Mouse (Mus musculus) adrenal gland, adult 8-10 months (tissue): Measurements from ENCODE around the gene Nes. TPM values are rescaled to one million over a fixed set of nuclear protein-coding genes. Genes with fewer than 3 reads are reported as not detected.

ENCODE experiments used
- DNase-seq: peaks from one replicate; pipeline ENCODE4 v3.0.0; 2022
- total RNA-seq, 4 experiments: library from RNA; stranded (reverse); gene quantifications; 2 replicates each; pipeline ENCODE4 v1.2.4; 2022

The Nes gene
- 10 to 100 TPM in 1 of 4 experiments, 1 to 10 TPM in 3; 4.3 to 14.4 (median 6.8) TPM for total RNA-seq

DNA sequence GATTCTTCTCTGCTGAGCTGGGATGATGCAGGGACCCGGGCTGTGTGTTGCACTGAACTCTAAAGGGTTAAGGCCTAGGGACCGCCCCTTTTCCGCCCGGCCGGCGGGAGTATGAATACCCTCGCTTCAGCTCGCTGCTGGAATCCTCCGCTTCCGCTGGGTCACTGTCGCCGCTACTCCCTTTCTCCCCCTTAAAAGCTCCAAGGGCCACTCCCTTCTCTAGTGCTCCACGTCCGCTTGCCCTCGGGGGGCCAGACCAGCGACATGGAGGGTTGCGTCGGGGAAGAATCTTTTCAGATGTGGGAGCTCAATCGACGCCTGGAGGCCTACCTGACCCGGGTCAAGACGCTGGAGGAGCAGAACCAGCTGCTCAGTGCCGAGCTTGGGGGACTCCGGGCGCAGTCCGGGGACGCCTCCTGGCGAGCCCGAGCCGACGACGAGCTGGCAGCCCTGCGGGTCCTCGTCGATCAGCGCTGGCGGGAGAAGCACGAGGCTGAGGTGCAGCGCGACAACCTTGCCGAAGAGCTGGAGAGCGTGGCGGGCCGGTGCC, at the start of gene Nes:
TSS of gene Nes (plus strand) at position 140 of the 550 bp plus-strand sequence.
- no peak for DNase-seq

DNA sequence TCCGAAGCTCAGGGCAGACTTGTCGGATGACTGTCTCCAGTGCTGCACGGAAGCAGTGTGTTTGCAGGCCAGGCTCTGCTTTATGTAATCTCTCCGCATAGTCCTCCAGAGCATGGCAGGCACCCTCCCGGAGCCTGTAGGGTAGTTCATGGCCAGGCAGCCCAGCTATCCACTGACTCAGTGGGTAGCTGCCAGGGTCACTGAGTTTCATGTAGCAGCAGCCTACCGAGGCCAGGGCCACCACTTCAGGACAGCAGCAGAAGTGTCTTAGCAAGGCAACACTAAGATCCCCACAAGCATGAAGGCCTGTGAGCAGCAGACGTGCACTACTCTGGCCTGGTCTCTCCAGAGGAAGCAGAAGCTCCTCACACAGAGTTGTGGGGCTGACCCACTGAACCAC, 45.9 kb upstream of the Nes start:
- peak; percentile 70 for DNase-seq

GRCm38 (mm10) chr3:87927452-87927851, 43.4 kb upstream of the Nes start:
- DNase-seq, result no peak

GRCm38 (mm10) chr3:87929341-87930077, 41.4 kb upstream of the Nes start:
- no peak for DNase-seq

- peak; percentile 97 for DNase-seq
Observed at GRCm38 (mm10) chr3:87930078-87930795, 40.6 kb upstream of the Nes start, which contains the start of the genes Isg20l2 and Rrnad1. Gene Isg20l2 (plus strand): TSS chr3:87930314. Gene Rrnad1 (minus strand): TSS chr3:87930717.

- no peak for DNase-seq
Observed at GRCm38 (mm10) chr3:87934026-87934425, 36.9 kb upstream of the Nes start.

GRCm38 (mm10) chr3:87934501-87934900, 36.4 kb upstream of the Nes start:
- no peak for DNase-seq

DNA sequence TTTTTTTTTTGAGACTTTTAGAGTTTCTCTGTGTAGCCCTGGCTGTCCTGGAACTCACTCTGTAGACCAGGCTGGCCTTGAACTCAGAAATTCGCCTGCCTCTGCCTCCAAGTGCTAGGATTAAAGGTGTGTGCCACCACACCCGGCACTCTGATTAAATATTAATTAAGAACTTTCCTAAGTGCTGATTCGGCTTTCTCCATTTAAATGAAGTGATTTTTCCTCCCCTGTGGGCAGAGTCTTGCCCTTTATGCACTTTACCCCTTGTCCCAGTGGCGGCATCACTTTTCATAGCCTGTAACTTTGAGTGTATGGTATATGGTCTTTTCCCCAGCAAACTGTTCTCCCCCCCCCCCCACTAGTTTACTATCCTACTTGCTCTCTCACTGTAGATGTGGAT, 35.7 kb upstream of the Nes start:
- DNase-seq, result no peak

GRCm38 (mm10) chr3:87935776-87936175, 35.1 kb upstream of the Nes start:
- peak; percentile 56 for DNase-seq

- no peak for DNase-seq
Observed at GRCm38 (mm10) chr3:87940611-87941010, 30.3 kb upstream of the Nes start.

DNA sequence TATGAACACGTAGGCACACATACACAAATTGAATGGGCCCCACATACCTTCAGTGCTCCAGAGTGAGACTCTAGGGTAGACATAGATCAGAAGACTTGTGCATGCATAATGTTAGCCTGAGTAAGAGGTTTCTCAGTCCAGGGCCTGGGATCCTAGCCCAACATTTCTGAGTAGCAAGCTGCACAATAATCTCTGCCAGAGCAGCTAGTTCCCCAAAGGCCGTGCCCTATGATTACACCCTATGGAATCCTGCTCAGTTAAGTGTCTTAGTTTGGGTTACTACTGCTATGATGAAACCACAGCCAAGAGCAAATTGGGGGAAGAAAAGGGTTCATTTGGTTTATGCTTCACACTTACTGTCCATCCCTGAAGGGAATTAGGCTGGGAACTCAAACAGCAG, 28.4 kb upstream of the Nes start:
- DNase-seq, result no peak

DNA sequence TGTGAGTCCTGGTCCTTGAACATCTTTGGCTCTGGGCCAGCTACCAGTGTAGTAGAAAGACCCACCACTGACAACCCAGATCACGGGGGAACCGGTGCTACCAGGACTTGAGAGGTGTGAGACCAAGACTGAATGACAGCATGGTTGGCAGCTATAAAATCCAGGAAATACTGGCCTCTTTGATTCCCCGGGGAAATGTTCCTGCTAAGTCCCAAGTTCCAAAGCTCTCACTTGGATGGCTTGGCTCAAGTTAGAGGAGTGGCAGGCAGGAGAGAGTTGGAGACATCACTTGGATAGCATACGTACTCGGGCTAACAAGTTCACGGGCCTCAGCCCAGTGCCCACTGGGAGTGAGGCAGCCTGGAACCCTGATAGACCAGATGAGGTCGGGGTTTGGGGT, 27.3 kb upstream of the Nes start:
- no peak for DNase-seq

GRCm38 (mm10) chr3:87944838-87945600, 25.9 kb upstream of the Nes start:
- DNase-seq, result no peak

DNA sequence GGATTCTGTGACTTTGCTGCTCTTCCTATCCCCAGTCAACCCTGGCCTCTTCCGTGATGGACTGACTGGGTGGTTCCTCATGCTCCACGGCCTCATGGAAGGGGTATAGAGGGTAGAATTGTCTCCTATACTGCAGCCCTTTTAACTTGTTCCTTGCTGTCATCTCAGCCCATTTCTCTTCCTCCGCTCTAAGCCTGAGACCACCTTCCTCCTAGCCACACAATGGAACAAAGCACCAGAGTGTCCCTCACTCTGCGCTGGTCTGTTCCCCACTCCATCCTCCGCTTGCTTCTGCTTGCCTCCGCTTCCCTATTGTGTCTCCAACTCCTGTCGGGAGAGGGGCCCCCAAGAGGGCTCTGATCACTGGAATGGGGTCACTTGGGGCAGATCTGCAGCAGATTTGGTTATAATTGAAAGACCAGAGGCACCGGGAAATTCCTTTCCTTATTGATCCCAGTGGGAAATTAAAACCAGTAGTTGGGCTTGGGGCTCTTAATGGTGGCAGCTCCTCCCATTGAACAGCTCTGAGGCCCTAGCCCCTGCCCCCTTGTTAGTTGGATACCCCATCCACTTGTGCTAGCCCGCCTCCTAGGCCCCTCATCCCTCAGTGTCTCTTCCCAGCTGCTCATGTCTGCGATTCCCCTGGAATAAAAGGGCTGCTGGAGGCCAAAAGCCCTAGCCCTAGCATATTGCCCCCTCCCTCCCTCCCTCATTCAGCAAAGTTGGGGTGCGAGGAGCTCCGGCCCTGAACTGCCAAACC, 24.9 kb upstream of the Nes start:
- DNase-seq, result no peak

DNA sequence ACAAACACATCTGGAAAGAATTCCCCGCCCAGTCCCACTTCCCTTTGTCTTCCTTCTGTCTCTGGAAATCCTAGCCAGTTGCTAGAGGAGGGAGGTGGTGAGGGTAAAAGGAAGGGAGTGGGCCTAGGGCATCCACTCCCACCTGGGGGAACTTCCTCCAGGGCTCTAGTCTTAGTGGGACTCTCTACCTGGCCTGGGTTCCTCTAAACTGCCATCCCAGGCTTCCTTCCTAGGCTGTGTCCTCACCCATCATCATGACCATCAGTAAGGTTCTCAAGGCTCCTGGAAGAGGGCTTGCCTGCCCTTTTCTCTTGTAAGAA, 24.4 kb upstream of the Nes start:
- no peak for DNase-seq

DNA sequence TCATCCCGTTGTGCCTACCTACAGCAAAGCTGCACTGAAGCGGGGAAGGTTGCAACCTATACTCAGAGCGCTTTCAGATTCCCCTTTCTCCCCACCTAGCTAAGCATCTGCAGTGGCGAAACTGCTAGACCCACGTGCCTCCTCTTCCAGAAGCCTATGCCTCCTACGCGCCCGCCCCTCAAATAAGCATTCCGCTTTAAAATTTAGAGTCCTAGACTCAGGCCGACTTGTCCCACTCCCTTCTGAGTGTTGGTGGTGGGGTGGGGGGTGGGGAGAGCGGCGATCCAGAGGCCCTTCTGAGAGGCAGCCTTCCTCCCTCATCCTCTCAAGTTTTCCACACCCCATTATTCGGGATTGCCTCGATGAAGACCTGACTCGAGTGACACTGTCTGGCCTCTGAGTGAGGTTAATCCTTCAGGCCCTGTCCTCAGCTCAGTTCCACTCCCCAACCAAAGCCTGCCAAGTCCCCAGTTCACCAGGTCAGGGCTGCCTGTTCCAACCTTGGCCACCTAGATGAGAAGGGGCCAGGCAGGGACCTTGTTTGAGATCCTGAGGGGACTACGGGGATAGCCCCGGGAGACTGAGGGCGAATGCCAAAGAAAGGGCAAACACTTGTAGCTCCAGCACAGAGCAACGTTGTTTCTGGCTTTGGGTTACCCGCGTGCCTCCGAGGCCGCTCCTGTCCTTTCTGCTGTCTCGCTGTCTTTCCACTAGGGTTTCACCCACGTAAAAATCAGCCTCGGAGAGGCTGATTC, 23.6 kb upstream of the Nes start:
- DNase-seq, result no peak

GRCm38 (mm10) chr3:87947811-87948199, 23.1 kb upstream of the Nes start:
- DNase-seq, result no peak

DNA sequence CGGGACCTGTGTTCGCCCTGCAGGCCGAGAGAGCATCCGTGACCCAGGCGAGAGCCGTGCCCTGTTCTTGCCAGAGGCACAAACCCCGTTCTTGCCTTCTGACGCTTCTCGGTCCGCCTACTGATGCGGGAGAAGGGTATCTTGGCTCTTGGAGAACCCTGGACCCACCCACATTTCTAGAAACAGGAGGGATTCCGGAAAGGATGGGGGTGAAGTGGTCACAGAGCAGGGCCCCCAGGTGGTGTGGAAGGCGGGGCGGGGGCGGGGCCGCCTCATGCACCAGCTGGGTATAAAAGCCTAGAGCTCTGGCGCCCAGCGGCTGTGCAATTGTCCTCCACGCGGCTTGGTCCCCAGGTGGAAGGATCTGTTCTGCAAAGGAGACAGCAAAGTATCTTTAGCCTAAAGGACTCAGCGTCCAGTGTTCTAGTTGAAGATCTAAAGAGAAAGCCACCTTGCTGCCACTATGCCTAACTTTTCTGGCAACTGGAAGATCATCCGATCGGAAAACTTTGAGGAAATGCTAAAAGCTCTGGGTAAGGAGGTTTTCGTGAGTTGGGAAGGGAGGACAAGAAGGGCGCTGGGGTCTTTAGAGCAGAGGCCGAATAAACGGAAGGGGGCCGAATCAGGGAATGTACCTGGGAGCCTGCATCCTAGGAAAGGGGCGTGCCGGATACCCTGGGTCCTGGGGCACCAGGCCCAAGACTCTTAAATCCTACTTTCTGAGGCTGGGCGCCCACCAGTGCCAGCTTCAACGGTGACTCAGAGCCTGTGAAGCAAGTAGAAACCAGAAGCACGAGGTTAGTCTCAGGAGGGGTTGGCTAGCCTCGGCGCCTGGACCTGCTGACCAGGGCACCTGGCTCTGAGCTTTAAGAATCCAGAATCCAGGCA, 22.3 kb upstream of the Nes start, which contains the start of gene Crabp2:
TSS of gene Crabp2 (plus strand) at position 289 of the 888 bp plus-strand sequence.
- no peak for DNase-seq

DNA sequence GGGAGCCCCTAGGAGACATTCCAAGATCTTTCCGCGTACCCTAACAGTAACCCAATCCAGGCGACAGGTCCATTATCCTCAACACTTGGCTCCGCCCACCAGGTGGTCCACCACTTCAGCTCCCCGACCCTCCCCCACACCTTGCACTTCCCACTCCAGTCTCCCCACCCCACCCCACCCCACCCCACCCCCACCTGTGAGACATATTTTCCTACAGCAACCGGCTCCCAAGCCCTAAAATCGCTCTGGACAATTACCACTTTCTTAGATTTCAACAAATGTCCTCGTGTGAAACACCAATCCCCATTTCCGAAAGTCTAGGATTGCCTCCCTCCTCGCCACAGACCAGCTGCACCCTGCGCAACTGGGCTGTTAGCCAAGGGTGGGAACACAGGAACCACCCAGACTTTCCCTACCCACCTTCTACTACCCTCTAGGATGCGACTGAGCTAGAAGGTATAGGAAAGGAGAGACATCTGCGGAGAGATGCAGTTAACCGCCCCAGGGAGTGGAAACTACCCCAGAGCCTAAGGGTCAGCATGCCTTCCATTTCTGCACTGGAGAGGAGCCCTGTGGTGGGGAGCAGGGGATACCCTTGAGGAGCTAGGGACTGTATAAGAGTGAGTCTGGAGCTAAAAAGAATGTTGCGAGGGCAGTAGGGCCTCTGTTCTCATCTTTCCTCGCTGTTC, 21.5 kb upstream of the Nes start:
- DNase-seq, result no peak
